Mouse (Mus musculus) limb, embryonic 11.5 days (tissue): ENCODE results near the gene Ripply1. TPM values are rescaled to one million over a fixed set of nuclear protein-coding genes. Genes with fewer than 3 reads are reported as not detected.

Experiments used
- ATAC-seq: fragments of 200-750 bp; cut with Nextera tagmentation; 2 replicates; pipeline ENCODE4 v1.8.0; 2017; ENCODE audit warnings: low read depth; ENCODE audit not compliant: insufficient number of reproducible peaks, low FRiP score, low TSS enrichment
- DNase-seq: peaks from one replicate; pipeline ENCODE4 v3.0.0-alpha.2; 2015; ENCODE audit warnings: low spot score
- H3K27ac ChIP-seq: fragments of 300-500 bp; sonication (generic); replicated peaks from 2 replicates; pipeline ENCODE4 v1.5.1; 2014; ENCODE audit warnings: low read depth, mild to moderate bottlenecking, low read length
- H3K27me3 ChIP-seq: fragments of 300-500 bp; sonication (generic); 2 replicates; pipeline ENCODE4 v1.6.1; 2014; ENCODE audit warnings: mild to moderate bottlenecking, low read length, mixed read lengths; ENCODE audit not compliant: control insufficient read depth, insufficient read depth
- H3K36me3 ChIP-seq: fragments of 300-500 bp; sonication (generic); 2 replicates; pipeline ENCODE4 v1.6.1; 2014; ENCODE audit warnings: mild to moderate bottlenecking, low read length, moderate library complexity, mixed read lengths; ENCODE audit not compliant: control insufficient read depth, insufficient read depth
- H3K4me1 ChIP-seq: fragments of 300-500 bp; sonication (generic); 2 replicates; pipeline ENCODE4 v1.6.1; 2014; ENCODE audit warnings: low read length, mixed read lengths; ENCODE audit not compliant: control insufficient read depth, insufficient read depth
- H3K4me2 ChIP-seq: fragments of 300-500 bp; sonication (generic); 2 replicates; pipeline ENCODE4 v1.6.1; 2014; ENCODE audit warnings: low read depth, mild to moderate bottlenecking, moderate library complexity; ENCODE audit not compliant: severe bottlenecking
- H3K4me3 ChIP-seq: fragments of 300-500 bp; sonication (generic); 2 replicates; pipeline ENCODE4 v1.5.1; 2014; ENCODE audit warnings: low read depth, low read length
- H3K9ac ChIP-seq: fragments of 300-500 bp; sonication (generic); 2 replicates; pipeline ENCODE4 v1.6.1; 2014; ENCODE audit warnings: mild to moderate bottlenecking, low read length
- H3K9me3 ChIP-seq: fragments of 300-500 bp; sonication (generic); 2 replicates; pipeline ENCODE4 v1.6.1; 2016; ENCODE audit warnings: low read length; ENCODE audit not compliant: control insufficient read depth
- WGBS: fragments of 180-500 bp; shearing (Covaris S2); extraction: QIAGEN DNeasy Blood & Tissue Kit; methylation state at CpG from one replicate; pipeline ENCODE4 v1.1.7; 2014; 5-methylcytosine and 5-hydroxymethylcytosine counted together
- polyA plus RNA-seq: library from polyadenylated mRNA; unstranded; fragments of >200 nt; fragmentation: Nextera tagmentation; extraction: Ambion mirVana; gene quantifications from 2 replicates; pipeline ENCODE4 v1.2.1, GENCODE M21; 2014

Ripply1 gene
- polyA plus RNA-seq, 1 experiment from 2014 or later: not detected

DNA sequence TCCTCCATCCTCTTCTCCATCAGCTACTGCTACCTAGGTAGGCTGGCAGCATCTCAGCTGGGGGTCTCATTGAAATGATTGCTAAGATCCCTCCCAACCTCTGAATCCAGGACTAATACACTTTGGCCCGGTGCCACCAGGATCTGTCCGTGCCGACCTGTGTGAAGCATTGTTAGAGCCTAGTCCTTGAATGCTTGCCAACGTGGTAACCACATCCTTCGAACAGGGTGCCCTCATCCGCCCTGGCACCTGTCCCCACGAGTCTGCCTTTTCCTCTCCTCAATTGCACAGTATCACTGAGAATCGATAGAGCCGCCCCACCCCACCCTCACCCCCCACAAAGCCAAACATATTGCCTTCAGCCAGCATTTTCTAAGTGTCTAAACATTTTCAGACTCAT, 15.7 kb upstream of the Ripply1 start:
- DNase-seq: no peak

GRCm38 (mm10) chrX:139796037-139796436, 13.9 kb upstream of the Ripply1 start:
- Histone ChIP-seq H3K4me3 (no peak overlapping the region), H3K9ac (no peak overlapping the region), H3K4me2 (no peak overlapping the region), H3K36me3 (no peaks in the 10 kb centered on the region), H3K4me1 (no peaks in the 10 kb centered on the region), H3K27me3 (0 out of 2 replicates have a peak, but pooled peaks cover 10% of the 10 kb centered on the region), H3K27ac (no peak overlapping the region), H3K9me3 (no peaks in the 10 kb centered on the region)
- DNase-seq: no peak
- no peak for ATAC-seq
- 86% methylated on average over 6 of the region's 6 CpGs for WGBS

More for the DNA sequence above, 15.7 kb upstream of the Ripply1 start:
- Histone ChIP-seq H3K9me3 (no peaks in the 10 kb centered on the region), H3K9ac (no peak overlapping the region), H3K4me3 (no peak overlapping the region), H3K27ac (no peak overlapping the region), H3K4me1 (no peaks in the 10 kb centered on the region), H3K36me3 (no peaks in the 10 kb centered on the region), H3K27me3 (0 out of 2 replicates have a peak, but pooled peaks cover 6% of the 10 kb centered on the region), H3K4me2 (no peak overlapping the region)
- no peak for ATAC-seq
- WGBS: 90% methylated on average over 9 of the region's 9 CpGs

- DNase-seq (no peak), ATAC-seq (no peak)
- Histone ChIP-seq H3K36me3 (no peaks in the 10 kb centered on the region), H3K4me2 (no peak overlapping the region), H3K9ac (no peak overlapping the region), H3K27me3 (0 out of 2 replicates have a peak, but pooled peaks cover 7% of the 10 kb centered on the region), H3K4me3 (no peak overlapping the region), H3K9me3 (no peaks in the 10 kb centered on the region), H3K4me1 (no peaks in the 10 kb centered on the region), H3K27ac (no peak overlapping the region)
- WGBS: 84% methylated on average over 7 of the region's 7 CpGs
Observed at GRCm38 (mm10) chrX:139794072-139794845, 12.1 kb upstream of the Ripply1 start.

- ATAC-seq: no peak
- H3K27ac ChIP-seq: no peak overlapping the region
- 0 out of 2 replicates have a peak, but pooled peaks cover 6% of the 10 kb centered on the region for H3K27me3 ChIP-seq
- no peaks in the 10 kb centered on the region for H3K9me3 ChIP-seq
- H3K36me3 ChIP-seq: no peaks in the 10 kb centered on the region
- H3K4me2 ChIP-seq: no peak overlapping the region
- 36% methylated on average over 1 of the region's 1 CpGs for WGBS
- no peaks in the 10 kb centered on the region for H3K4me1 ChIP-seq
- no peak overlapping the region for H3K4me3 ChIP-seq
- DNase-seq: no peak
- H3K9ac ChIP-seq: no peak overlapping the region
Observed at GRCm38 (mm10) chrX:139785764-139786163, 3.6 kb upstream of the Ripply1 start.

GRCm38 (mm10) chrX:139783045-139783422, 881 bp upstream of the Ripply1 start:
- Histone ChIP-seq H3K27ac (no peak overlapping the region), H3K27me3 (0 out of 2 replicates have a peak, but pooled peaks cover 8% of the 10 kb centered on the region), H3K9me3 (no peaks in the 10 kb centered on the region), H3K4me3 (no peak overlapping the region), H3K4me2 (no peak overlapping the region), H3K36me3 (no peaks in the 10 kb centered on the region), H3K9ac (no peak overlapping the region), H3K4me1 (no peaks in the 10 kb centered on the region)
- no peak for ATAC-seq
- WGBS: 48% methylated on average over 3 of the region's 3 CpGs
- no peak for DNase-seq

GRCm38 (mm10) chrX:139781563-139781962, 590 bp downstream of the Ripply1 start:
- no peak overlapping the region for H3K27ac ChIP-seq
- ATAC-seq: no peak
- no peaks in the 10 kb centered on the region for H3K36me3 ChIP-seq
- H3K9ac ChIP-seq: no peak overlapping the region
- H3K4me1 ChIP-seq: no peaks in the 10 kb centered on the region
- WGBS: 69% methylated on average over 3 of the region's 4 CpGs
- H3K4me2 ChIP-seq: no peak overlapping the region
- DNase-seq: no peak
- H3K9me3 ChIP-seq: no peaks in the 10 kb centered on the region
- H3K4me3 ChIP-seq: no peak overlapping the region
- H3K27me3 ChIP-seq: peaks cover 10% of the 10 kb centered on the region; the same call in 1 of the 2 replicates

- no peak for ATAC-seq
- Histone ChIP-seq H3K4me2 (no peak overlapping the region), H3K4me3 (no peak overlapping the region), H3K4me1 (no peaks in the 10 kb centered on the region), H3K27ac (no peak overlapping the region), H3K36me3 (no peaks in the 10 kb centered on the region), H3K27me3 (peaks cover 10% of the 10 kb centered on the region; the same call in 1 of the 2 replicates), H3K9ac (no peak overlapping the region), H3K9me3 (no peaks in the 10 kb centered on the region)
- no peak for DNase-seq
- 50% methylated on average over 3 of the region's 3 CpGs for WGBS
Observed at GRCm38 (mm10) chrX:139780988-139781387, 1.2 kb downstream of the Ripply1 start.

DNA sequence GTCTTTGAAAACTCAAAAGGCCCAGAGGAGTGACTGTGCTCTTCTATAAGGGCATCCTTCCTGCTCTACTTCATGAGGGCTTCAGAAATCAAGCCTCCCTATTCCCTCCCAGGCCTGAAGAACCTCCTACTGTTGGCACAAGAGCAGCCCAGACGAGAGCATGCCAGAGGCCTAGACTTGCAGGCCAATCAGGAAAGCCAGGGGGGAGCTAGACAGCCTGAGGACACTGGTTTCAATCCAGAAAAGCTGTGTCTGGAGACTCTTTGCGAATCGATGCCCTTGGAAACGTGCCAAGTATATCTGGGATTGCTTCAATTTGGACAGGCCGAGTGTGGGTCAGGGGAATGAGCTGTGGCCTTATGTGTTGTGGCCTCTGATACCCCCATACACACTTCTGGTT, 2.8 kb downstream of the Ripply1 start:
- H3K4me3 ChIP-seq: no peak overlapping the region
- no peak overlapping the region for H3K9ac ChIP-seq
- peaks cover 7% of the 10 kb centered on the region; the same call in 1 of the 2 replicates for H3K27me3 ChIP-seq
- no peaks in the 10 kb centered on the region for H3K36me3 ChIP-seq
- DNase-seq (no peak), ATAC-seq (no peak)
- no peak overlapping the region for H3K4me2 ChIP-seq
- no peaks in the 10 kb centered on the region for H3K9me3 ChIP-seq
- no peaks in the 10 kb centered on the region for H3K4me1 ChIP-seq
- H3K27ac ChIP-seq: no peak overlapping the region
- 79% methylated on average over 5 of the region's 5 CpGs for WGBS
